Mouse (Mus musculus): ENCODE data around the gene Cfap74. TPM values are rescaled to one million over a fixed set of nuclear protein-coding genes. Genes with fewer than 3 reads are reported as not detected.
A peak's percentile ranks its signal among the peaks of the same experiment; 100 is the strongest.

The Cfap74 gene
- polyA plus RNA-seq, 1 experiment from 2014 or later: 6.3 TPM

DNA sequence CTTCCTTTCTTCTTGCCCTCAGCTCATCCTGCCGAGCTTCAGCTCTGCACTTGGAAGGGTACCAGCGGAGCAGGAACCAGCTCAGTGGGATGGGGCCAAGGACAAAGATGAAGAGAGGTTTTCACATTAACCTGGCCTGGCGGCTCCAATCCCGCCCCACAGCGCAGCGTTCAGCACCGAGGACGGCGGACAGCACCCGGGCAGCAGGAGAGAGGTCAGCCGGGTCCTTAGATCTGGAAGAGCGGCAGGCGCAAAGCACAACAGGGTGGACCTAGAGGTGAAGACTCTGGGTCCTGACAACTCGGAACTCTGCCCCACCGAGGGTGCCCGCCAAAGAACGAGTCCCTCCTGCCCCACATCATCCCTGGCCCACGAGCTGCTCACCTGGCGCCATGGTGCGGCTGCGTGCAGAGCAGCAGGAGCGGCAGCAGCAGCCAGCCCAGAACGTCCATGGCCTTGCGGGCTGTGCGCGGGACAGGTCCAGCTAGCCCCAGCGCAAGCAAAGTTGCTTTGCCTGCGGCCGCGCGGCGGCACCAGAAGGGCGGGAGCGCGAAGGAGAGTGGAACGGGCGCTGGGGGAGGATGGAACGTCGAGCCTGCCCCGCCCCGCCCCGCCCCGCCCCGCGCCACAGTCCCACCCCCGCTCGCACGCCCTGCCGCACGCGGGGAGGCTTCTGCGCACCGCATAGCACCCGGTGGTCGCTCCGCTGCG is 11.3 kb upstream of the Cfap74 start, which contains the start of gene Gabrd:
TSS of gene Gabrd (minus strand) at position 602 of the 711 bp plus-strand sequence.
- Histone ChIP-seq H3K4me3 (ENCODE audit: low read depth, low read length) (peak within 1 kb of the TSS; percentile 29), H3K9ac (ENCODE audit: low read length) (no peak within 1 kb of the TSS), H3K36me3 (ENCODE audit: control insufficient read depth, insufficient read depth, low read length) (no peaks in the 10 kb centered on the region), H3K4me1 (ENCODE audit: control insufficient read depth, insufficient read depth, low read length) (peaks cover 6% of the 10 kb centered on the region; the same call in 1 of the 2 replicates), H3K4me2 (peak within 1 kb of the TSS; percentile 48), H3K27me3 (ENCODE audit: control insufficient read depth, insufficient read depth, low read length) (peaks cover 25% of the 10 kb centered on the region), H3K27ac (ENCODE audit: low read depth, low read length) (no peak within 1 kb of the TSS), H3K9me3 (ENCODE audit: control insufficient read depth, low read length) (no peaks in the 10 kb centered on the region)
- under 1% methylated on average over 43 of the region's 57 CpGs for WGBS
- ATAC-seq (ENCODE audit: low FRiP score): peak; percentile 46; the same call in 1 of the 2 replicates
- peak; percentile 91 for DNase-seq (ENCODE audit: low spot score, missing footprints)

DNA sequence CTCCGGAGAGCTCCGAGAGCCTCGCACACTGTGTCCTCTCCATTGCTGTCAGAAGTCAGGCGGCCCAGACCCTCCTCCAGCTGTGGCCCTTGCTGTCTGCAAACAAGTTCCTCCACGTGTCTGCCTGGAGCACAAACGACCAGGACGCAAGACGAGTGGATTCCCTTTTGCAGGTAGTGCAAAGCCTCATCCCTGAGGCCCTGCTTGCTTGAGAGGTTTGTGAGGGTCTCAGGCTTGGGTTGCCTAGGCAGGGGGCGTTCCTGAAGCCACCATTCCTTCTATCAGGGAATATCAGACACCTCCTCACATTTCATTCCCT is 10.8 kb upstream of the Cfap74 start:
- Histone ChIP-seq H3K9me3 (ENCODE audit: control insufficient read depth, low read length) (no peaks in the 10 kb centered on the region), H3K4me2 (peak overlapping the region; percentile 48), H3K27me3 (ENCODE audit: control insufficient read depth, insufficient read depth, low read length) (peaks cover 25% of the 10 kb centered on the region), H3K27ac (ENCODE audit: low read depth, low read length) (no peak overlapping the region), H3K4me1 (ENCODE audit: control insufficient read depth, insufficient read depth, low read length) (peaks cover 6% of the 10 kb centered on the region; the same call in 1 of the 2 replicates), H3K36me3 (ENCODE audit: control insufficient read depth, insufficient read depth, low read length) (no peaks in the 10 kb centered on the region), H3K9ac (ENCODE audit: low read length) (no peak overlapping the region), H3K4me3 (ENCODE audit: low read depth, low read length) (peak overlapping the region; percentile 29)
- DNase-seq (ENCODE audit: low spot score, missing footprints) (peak; percentile 87), ATAC-seq (ENCODE audit: low FRiP score) (no peak)
- WGBS: 3% methylated on average over 9 of the region's 9 CpGs

DNA sequence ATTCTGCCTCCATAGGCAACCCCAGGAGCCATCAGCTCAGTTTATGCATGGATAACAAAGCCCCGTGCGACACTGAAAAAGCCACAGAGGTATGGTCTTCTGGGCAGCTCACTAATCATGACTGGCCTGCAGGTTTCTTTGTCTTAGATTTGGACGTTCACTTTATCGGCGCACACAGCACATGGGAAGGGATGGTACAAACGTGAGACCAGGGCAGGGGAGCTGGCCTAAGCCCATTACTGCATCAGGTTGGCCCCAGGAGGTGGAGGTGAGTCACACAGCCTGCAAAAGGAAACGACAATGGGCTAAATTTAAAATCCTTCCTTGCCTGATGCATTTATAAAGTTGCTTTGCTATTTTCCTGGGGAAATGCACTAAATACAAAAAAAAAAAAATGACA is 7.9 kb upstream of the Cfap74 start:
- peaks cover 25% of the 10 kb centered on the region for H3K27me3 ChIP-seq (ENCODE audit: control insufficient read depth, insufficient read depth, low read length)
- DNase-seq (ENCODE audit: low spot score, missing footprints): no peak
- H3K4me1 ChIP-seq (ENCODE audit: control insufficient read depth, insufficient read depth, low read length): peaks cover 6% of the 10 kb centered on the region; the same call in 1 of the 2 replicates
- WGBS: 70% methylated on average over 7 of the region's 7 CpGs
- no peak overlapping the region for H3K4me2 ChIP-seq
- H3K36me3 ChIP-seq (ENCODE audit: control insufficient read depth, insufficient read depth, low read length): no peaks in the 10 kb centered on the region
- no peaks in the 10 kb centered on the region for H3K9me3 ChIP-seq (ENCODE audit: control insufficient read depth, low read length)
- H3K4me3 ChIP-seq (ENCODE audit: low read depth, low read length): no peak overlapping the region
- H3K9ac ChIP-seq (ENCODE audit: low read length): no peak overlapping the region
- no peak for ATAC-seq (ENCODE audit: low FRiP score)
- no peak overlapping the region for H3K27ac ChIP-seq (ENCODE audit: low read depth, low read length)

DNA sequence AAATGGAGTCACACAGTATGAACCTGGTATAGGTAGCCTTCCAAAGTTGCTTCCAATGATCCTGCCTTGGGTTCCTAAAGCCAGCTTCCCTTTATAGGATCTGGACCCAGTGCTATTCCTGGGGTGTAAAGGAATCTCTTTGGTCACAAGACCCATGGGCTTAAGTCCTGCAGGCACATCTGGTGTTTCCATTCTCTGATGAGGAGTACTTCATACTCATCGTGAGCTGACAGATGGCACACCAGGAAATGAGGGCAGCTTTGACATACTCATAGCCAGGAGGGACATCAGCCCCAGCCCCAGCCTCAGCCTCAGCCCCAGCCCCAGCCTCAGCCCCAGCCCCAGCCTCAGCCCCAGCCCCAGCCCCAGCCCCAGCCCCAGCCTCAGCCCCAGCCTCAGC is 6.5 kb upstream of the Cfap74 start:
- Histone ChIP-seq H3K27ac (ENCODE audit: low read depth, low read length) (no peak overlapping the region), H3K4me1 (ENCODE audit: control insufficient read depth, insufficient read depth, low read length) (peaks cover 6% of the 10 kb centered on the region; the same call in 1 of the 2 replicates), H3K4me2 (no peak overlapping the region), H3K9me3 (ENCODE audit: control insufficient read depth, low read length) (no peaks in the 10 kb centered on the region), H3K9ac (ENCODE audit: low read length) (no peak overlapping the region), H3K27me3 (ENCODE audit: control insufficient read depth, insufficient read depth, low read length) (peaks cover 14% of the 10 kb centered on the region), H3K4me3 (ENCODE audit: low read depth, low read length) (no peak overlapping the region), H3K36me3 (ENCODE audit: control insufficient read depth, insufficient read depth, low read length) (no peaks in the 10 kb centered on the region)
- WGBS: 92% methylated on average over 1 of the region's 1 CpGs
- no peak for DNase-seq (ENCODE audit: low spot score, missing footprints)
- ATAC-seq (ENCODE audit: low FRiP score): no peak

DNA sequence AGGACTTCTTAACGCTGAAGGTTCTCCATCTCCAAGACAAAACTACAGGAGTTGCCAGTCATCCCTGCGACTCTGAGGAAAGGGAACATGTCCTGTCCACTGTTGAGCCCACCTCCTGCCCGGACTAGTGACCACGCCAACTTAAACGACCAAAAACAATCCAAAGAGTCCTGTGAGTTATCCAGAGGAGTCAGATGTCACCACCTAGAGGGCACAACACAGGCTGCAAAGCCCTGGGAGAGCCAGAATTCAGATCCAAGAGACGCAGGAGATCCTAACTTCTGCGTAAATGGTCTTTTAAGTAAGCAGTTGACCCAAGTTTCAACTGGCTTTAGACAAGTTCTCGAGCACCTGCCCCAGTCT is 314 bp upstream of the Cfap74 start:
- Histone ChIP-seq H3K9ac (ENCODE audit: low read length) (peak overlapping the region; percentile 66), H3K27ac (ENCODE audit: low read depth, low read length) (no peak overlapping the region)
- WGBS: 1% methylated on average over 8 of the region's 8 CpGs

DNA sequence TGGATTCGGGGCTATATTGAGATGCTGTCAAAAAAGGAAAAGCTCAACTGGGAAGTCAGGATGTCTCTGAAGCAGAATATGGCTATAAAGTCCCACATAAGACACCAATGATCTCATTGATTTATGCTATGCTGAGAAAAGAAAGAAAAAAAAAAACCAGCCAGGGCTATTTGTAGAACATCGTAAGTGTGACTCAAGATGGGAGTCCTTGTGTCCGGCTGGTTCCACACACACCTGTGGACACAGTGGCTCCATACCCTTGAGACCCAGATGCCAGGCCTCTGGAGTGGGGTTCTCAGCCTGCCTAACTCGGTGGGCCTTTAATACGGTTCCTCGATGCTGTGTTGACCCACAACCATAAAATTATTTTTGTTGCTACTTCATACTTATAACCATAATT is 3.1 kb downstream of the Cfap74 start:
- DNase-seq (ENCODE audit: low spot score, missing footprints) (no peak), ATAC-seq (ENCODE audit: low FRiP score) (no peak)
- H3K36me3 ChIP-seq (ENCODE audit: control insufficient read depth, insufficient read depth, low read length): no peaks in the 10 kb centered on the region
- WGBS: 93% methylated on average over 6 of the region's 6 CpGs
- no peak overlapping the region for H3K4me3 ChIP-seq (ENCODE audit: low read depth, low read length)
- peaks cover 4% of the 10 kb centered on the region for H3K4me1 ChIP-seq (ENCODE audit: control insufficient read depth, insufficient read depth, low read length)
- no peak overlapping the region for H3K4me2 ChIP-seq
- no peaks in the 10 kb centered on the region for H3K27me3 ChIP-seq (ENCODE audit: control insufficient read depth, insufficient read depth, low read length)
- H3K9ac ChIP-seq (ENCODE audit: low read length): no peak overlapping the region
- H3K9me3 ChIP-seq (ENCODE audit: control insufficient read depth, low read length): no peaks in the 10 kb centered on the region
- H3K27ac ChIP-seq (ENCODE audit: low read depth, low read length): no peak overlapping the region

More for the DNA sequence above, 314 bp upstream of the Cfap74 start:
- DNase-seq (ENCODE audit: low spot score, missing footprints) (peak; percentile 85), ATAC-seq (ENCODE audit: low FRiP score) (peak; percentile 66)
- Histone ChIP-seq H3K4me2 (peak overlapping the region; percentile 86), H3K4me1 (ENCODE audit: control insufficient read depth, insufficient read depth, low read length) (peaks cover 4% of the 10 kb centered on the region), H3K27me3 (ENCODE audit: control insufficient read depth, insufficient read depth, low read length) (no peaks in the 10 kb centered on the region), H3K4me3 (ENCODE audit: low read depth, low read length) (peak overlapping the region; percentile 56), H3K36me3 (ENCODE audit: control insufficient read depth, insufficient read depth, low read length) (no peaks in the 10 kb centered on the region), H3K9me3 (ENCODE audit: control insufficient read depth, low read length) (no peaks in the 10 kb centered on the region)

DNA sequence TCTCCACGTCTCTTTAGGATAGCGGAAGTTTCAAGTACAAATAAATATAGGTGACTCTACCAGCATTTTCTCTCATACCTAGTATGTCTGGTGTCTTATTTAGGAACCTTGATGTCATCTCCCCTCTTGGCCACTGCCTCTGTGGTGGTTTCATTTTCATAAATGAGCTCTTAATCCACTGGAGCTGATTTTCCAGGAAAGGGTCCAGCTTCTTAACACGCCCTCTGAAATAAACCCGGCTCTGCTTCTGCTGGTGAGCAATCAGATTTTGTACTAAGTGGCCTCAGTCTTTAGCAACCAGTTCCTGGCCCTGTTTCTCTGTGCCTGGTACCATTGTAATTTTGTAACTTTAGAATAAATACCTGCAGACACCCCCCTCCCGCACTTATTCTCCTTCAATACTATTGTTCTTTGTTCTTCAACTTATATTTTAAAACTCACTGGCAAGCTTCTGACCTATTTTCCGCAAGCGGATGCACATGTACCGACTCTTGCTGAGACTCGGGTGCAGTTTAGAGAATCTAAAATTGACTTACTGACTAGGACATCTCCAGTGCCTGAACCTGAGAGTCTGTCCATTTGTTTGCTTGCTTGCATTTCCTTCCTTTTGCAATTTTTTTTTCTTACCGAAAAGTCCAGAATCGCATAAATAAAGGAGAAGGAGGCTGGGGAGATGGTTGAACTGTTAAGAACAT is 4.8 kb downstream of the Cfap74 start:
- H3K9ac ChIP-seq (ENCODE audit: low read length): no peak overlapping the region
- no peaks in the 10 kb centered on the region for H3K36me3 ChIP-seq (ENCODE audit: control insufficient read depth, insufficient read depth, low read length)
- H3K27me3 ChIP-seq (ENCODE audit: control insufficient read depth, insufficient read depth, low read length): no peaks in the 10 kb centered on the region
- no peak overlapping the region for H3K4me2 ChIP-seq
- H3K9me3 ChIP-seq (ENCODE audit: control insufficient read depth, low read length): no peaks in the 10 kb centered on the region
- H3K4me1 ChIP-seq (ENCODE audit: control insufficient read depth, insufficient read depth, low read length): no peaks in the 10 kb centered on the region; the same call in 1 of the 2 replicates
- 92% methylated on average over 11 of the region's 11 CpGs for WGBS
- H3K4me3 ChIP-seq (ENCODE audit: low read depth, low read length): no peak overlapping the region
- ATAC-seq (ENCODE audit: low FRiP score) (no peak), DNase-seq (ENCODE audit: low spot score, missing footprints) (no peak)
- H3K27ac ChIP-seq (ENCODE audit: low read depth, low read length): no peak overlapping the region

DNA sequence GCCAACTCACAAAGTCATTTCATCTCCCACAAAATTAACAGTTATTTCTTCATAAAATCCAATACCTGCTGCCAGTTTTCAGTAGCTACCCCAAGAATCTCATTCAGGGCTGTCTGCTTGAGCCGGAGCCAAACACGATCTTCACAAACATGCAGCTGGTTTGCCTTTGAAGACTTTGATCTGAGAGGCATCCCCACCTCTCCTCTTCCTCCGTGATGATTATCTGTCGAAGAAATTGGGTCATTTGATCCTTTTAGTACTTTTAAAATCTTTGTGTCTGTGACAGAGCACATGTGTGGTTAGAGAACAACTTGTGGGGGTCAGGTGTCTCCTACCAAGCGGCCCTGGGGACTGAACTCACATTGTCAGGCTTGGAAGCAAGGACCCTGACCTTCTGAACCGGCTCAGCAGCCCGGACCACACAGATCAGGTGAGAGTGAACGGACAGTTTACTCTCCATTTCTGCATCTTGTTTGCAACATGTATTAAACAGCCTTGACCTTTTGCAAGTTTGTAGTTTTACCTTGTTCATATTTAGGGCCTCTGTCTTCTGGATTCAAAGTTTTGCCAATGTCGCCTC is 5.8 kb downstream of the Cfap74 start:
- Histone ChIP-seq H3K4me3 (ENCODE audit: low read depth, low read length) (no peak overlapping the region), H3K9ac (ENCODE audit: low read length) (no peak overlapping the region), H3K36me3 (ENCODE audit: control insufficient read depth, insufficient read depth, low read length) (no peaks in the 10 kb centered on the region), H3K4me2 (no peak overlapping the region), H3K9me3 (ENCODE audit: control insufficient read depth, low read length) (no peaks in the 10 kb centered on the region), H3K4me1 (ENCODE audit: control insufficient read depth, insufficient read depth, low read length) (no peaks in the 10 kb centered on the region; the same call in 1 of the 2 replicates), H3K27me3 (ENCODE audit: control insufficient read depth, insufficient read depth, low read length) (no peaks in the 10 kb centered on the region), H3K27ac (ENCODE audit: low read depth, low read length) (no peak overlapping the region)
- ATAC-seq (ENCODE audit: low FRiP score) (no peak), DNase-seq (ENCODE audit: low spot score, missing footprints) (no peak)
- 86% methylated on average over 9 of the region's 9 CpGs for WGBS

DNA sequence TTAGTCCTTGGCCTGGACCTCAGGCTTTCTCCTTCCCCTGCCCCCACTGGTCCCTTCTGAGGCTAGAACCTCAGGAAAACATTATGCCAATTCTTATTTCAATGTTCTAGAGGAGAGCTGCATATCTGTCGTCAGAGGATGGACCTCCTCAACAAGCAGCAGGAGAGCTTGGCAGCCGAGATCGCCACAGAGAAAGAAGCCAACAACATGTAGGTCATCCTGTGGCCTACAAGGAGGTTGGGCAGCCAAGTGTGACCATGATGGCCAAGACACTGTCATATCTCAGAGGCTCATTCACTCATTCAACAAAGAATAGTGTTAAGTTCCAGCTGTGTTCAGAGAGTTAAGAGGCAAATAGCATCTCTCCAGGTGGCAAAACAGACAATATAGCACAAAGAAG is 11.1 kb downstream of the Cfap74 start:
- DNase-seq (ENCODE audit: low spot score, missing footprints) (no peak), ATAC-seq (ENCODE audit: low FRiP score) (no peak)
- no peak overlapping the region for H3K9ac ChIP-seq (ENCODE audit: low read length)
- H3K4me2 ChIP-seq: no peak overlapping the region
- no peak overlapping the region for H3K4me3 ChIP-seq (ENCODE audit: low read depth, low read length)
- H3K27ac ChIP-seq (ENCODE audit: low read depth, low read length): no peak overlapping the region
- no peaks in the 10 kb centered on the region for H3K4me1 ChIP-seq (ENCODE audit: control insufficient read depth, insufficient read depth, low read length)
- H3K36me3 ChIP-seq (ENCODE audit: control insufficient read depth, insufficient read depth, low read length): no peaks in the 10 kb centered on the region
- no peaks in the 10 kb centered on the region for H3K27me3 ChIP-seq (ENCODE audit: control insufficient read depth, insufficient read depth, low read length)
- no peaks in the 10 kb centered on the region for H3K9me3 ChIP-seq (ENCODE audit: control insufficient read depth, low read length)
- 88% methylated on average over 3 of the region's 3 CpGs for WGBS

All from midbrain, embryonic 11.5 days (tissue).